Mouse (Mus musculus) kidney, adult 8-10 months (tissue): ENCODE data around the gene Ston1.

Experiments
- DNase-seq, 2 experiments: peaks; one replicate each; pipeline ENCODE4 v3.0.0; 2022

The Ston1 gene

DNA sequence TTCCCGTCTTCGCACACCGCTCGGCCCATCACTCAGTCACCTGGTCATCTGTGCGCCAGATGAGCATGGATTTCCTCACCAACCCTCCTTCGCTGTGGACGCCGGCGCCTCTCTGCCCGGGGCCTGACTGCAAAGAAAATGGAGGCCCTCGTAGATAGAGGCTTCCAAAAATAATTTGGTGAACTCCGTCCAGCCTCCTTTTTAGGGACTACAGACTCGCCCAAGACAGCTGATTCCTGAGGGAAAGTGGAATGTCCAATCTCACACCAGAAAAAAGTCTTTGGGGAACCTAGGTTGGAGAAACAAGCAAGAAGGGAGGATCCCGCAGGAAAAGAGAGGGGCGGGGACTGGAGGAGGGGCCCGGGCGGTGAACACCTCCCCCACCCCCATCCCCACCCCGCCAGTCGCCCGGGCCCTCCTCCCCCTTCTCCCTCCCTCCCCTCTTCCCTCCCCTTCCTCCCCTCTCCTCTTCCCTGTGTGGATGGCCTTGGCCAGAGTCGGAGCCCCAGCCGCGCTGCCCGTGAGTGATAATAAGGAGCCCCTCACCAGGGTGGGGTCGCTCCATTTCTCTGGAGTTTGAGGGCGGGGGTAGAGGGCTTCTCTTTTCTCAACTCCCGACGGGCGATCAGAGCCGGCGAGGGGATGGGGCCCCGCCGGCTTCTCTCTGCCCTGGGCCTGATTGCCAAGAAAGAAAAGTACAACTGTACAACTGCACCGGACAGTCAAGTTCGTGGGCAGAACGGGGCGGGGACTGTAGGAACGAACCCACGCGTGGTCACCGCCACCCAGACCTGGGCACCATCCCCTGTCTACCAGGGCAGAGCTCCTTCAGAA, at the start of gene Ston1:
Gene Ston1 (plus strand): TSS at position 463 of the 834 bp plus-strand sequence.
- peak; percentile 67 to 80 for DNase-seq

DNA sequence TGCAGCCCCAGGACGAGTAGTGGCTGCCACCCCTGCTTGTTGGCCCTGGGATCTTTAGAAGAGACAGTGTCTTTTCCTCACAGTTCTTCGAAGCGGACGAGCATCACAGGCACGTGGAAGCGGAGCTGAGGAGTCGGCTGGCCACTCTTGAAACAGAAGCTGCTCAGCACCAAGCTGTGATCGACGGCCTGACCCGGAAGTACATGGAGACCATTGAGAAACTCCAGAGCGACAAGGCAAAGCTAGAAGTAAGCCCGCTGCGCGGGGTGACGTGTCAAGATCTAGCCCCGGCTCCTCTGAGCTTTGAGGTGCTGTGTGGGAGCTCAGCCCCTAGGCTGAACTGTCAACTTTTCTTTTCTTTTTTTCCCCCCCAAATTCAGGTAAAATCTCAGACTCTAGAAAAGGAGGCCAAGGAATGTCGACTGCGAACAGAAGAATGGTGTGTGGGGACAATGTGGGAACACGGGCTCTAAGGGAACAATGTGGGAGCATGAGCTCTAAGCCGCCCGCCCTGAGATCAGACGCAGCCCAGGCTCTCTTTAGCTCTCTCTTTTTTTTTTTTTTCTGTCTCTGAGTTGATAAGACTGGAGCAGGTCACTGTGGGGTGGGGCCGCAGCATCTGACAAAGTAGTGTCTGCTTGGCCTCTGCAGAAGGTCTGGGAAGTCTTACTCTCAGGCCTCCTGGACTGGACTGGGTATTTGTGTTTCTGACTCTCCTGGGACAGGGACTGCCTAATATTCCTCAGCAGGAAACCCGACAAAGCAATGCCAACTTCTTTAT, 47.9 kb upstream of the Ston1 start:
- no peak for DNase-seq

DNA sequence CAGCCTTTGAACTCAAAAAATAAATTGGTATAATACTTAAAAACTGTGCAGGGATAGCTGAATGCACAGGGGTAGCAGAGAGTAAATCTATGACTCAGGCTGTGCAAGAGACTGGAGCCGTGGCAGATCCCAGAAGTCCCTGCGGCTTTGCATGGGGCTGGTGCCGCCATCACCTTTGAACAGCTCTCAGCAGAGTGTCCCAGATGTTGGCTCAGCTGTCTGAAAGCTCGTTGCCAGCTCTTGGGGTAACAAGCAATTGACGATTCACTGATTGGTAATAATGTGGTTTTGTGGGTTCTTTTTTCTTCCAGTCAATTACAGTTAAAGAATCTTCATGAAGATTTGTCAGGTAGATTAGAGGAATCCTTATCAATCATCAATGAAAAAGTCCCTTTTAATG, 47.1 kb upstream of the Ston1 start:
- DNase-seq = peak in 1 of 2 experiments; percentile 44

DNA sequence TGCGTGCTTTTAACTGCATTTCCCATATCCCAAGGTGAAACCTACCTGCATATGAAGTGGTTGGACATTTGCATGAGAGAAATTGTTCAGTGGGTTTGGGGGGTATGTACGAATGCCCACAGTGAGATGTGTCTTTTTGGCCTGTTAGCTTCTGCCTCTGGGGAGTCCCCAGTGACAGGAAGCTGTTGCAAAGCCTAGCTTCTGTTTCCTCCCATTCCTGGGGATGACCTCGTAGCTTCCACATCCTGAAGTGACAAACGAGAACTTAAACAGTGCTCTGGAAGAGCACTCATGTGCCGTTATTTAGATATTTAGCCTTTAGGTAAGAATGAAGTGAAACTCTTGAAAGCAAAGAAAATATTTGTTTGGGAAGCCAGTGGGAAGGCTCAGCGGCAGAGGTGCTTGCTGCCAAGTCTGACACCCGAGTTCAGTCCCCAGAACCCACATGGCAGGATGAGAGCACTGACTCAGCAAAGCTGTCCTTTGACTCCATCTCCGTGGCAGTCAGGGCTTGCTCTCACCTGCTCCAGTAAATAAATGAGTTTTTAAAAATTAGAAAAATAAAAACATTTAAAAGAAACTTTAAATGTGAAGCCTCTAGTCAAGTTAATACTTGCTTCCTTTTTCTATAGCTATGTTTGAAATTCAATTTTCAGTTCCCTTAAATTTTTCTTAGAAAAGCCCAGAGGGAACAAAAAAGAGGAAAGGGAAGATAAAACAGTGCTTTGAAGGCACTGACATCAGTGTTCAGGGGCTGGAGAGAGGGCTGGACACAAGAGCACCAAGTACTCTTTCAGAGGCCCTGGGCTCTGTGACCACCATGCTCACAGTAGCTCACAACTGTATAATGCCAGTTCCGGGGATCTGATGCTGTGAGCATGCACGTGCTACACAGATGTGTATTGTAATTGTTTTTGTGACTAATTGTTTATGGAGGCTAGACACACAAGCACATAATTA, 46.2 kb upstream of the Ston1 start:
- peak in 1 of 2 experiments; percentile 19 for DNase-seq

DNA sequence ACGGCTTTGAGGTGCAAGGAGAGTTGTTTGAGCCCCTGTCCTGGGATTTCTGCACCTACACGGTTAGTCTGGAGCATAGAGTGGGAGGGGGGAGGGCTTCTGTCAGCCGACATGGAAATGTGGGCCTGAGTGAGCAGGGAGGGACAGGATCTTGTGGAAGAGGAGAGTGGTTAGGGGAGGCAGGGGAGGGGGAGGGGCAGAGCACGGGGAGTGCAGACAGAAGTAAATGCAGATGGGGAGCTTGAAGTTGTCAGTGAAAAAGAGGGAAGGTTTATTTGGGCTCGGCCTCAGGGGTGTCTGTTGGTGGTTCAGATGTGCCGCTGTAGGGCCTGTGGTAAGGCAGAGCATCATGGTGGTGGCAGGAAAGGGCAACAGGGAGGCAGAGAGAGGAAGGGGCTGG, 44.9 kb upstream of the Ston1 start:
- DNase-seq = no peak

DNA sequence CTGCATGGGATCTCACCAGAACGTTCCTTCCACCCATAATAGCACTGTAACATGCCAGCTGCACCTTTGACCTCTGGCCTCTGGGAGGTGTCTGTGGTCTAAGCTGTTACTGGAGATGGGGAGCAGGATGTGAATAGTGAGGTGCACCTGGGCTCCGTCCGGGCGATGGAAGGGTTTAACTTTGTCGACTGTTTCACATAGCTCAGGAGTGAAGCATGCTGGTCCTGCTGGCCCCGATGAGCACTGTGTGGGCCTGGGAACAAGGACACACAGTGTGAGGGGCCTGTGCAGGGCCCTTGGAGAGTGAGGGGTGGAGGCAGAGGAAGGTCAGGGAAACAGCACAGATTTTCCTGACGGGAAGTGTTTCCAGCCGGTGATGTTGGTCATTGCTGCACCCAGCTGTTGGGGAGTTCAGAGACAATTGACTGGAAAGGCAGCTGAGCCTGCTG, 44.5 kb upstream of the Ston1 start:
- no peak for DNase-seq

DNA sequence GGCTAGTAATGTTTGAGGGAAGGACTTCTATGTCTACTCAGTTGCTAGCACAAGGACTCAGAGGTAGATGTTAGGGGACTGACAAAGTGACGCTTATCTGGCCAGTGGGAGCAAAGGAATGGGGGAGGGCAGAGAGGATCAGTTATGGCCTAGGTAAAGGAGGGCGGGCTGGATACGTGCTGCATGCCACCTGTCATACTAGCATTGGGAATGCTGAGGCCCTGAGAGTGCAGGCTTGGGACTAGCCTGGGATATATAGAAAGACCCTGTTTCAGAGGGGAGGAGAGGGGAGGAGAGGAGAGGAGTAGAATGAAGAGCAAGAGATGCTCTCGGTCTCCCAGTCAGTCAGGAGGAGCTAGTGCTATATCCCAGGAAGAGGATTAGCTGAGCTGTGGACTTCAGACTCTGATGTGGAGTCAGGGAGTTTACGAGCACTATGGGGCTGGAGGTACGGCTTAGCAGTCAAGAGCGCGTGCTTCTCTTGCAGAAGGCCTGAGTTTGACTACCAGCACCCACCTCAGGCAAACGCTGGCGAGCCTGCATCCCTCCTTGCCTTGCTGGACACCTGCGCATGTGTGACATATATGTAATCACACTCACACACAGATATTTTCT, 43.9 kb upstream of the Ston1 start:
- peak; percentile 47 for DNase-seq

DNA sequence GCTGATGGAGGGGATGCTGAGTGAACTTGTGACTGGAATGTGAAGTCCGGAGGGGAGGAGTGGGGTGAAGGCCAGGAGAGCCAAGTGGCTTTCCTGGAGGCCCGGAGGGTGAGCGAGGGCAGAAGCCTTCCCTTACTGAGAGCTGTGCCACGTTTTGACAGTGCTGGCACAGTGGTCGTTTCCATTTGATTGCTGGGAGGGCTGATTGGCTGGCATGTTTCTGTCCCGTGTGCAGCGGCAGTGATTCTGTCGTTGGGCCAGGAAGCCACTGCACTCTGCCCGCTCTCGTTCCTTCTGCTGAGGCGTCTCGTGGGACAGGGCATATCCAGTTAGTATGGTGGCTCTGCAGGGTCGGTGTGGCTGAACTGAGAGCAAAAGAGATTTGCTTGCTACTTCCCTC, 41.3 kb upstream of the Ston1 start:
- no peak for DNase-seq

DNA sequence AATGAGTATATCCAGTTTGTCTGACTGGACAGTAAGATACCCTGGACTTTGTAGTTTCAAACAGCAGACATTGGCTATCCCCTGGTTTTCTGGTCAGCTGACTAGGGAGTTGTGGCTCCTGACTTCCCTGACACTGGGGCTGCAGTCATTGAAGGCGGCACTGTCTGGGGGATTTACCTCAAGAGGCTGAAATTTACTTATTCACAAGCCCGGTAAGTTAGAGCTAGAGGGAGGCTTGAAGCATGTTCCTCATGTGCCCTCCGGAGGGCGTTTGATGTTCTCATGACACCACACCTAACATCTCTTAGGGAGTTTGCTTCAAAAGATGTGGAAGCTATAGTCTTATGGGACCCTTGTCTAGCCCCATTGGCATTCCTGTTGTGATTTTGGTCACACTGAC, 40.8 kb upstream of the Ston1 start:
- DNase-seq = no peak

DNA sequence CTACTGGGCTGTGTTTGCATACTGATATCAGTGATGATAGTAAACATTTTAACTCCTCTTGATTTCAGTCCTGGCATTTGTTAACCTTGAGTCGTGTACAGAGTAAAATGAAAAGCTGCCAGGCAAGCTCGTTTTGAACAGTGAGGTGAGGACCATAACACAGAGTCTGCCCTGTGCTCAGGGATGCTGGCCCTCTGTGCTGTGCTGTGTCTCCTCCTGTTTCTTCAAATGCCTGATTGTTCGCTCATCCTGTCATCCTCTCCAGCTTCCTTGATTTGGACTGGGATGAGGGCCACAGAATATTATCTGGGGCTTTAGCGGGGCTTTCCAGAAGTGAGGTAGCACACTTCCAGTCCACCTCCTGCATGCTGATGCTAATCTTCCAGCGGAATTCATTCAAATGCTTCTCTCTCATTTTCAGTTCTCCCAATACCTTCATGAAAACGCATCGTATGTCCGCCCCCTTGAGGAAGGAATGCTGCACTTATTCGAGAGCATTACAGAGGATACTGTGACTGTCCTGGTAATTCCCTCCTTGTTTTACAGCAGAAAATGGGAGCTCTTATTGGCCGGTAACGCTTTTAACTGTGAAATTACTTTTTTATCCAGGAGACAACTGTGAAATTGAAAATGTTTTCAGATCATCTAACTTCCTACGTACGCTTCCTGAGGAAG, 39.2 kb upstream of the Ston1 start:
- peak; percentile 72 to 90 for DNase-seq

DNA sequence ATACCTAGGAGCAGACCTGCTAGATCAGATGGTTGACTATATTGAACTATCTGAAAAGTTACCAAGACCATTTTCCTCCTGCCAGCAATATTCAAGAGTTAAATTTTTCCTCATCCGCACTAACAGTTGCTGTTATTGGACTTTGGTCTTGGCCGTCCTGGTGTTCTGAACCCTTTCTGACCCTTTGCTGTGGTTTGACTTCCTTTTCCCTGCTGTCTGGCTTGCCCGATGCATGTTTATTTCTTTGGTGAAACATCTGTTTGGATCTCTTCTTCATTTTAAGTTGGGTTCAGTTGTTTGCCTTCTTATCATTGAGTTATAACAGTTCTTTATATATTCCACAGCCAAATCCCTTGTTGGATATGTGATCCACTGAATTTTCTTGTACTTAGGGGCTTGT, 33.9 kb upstream of the Ston1 start:
- DNase-seq = peak; percentile 59 to 71

DNA sequence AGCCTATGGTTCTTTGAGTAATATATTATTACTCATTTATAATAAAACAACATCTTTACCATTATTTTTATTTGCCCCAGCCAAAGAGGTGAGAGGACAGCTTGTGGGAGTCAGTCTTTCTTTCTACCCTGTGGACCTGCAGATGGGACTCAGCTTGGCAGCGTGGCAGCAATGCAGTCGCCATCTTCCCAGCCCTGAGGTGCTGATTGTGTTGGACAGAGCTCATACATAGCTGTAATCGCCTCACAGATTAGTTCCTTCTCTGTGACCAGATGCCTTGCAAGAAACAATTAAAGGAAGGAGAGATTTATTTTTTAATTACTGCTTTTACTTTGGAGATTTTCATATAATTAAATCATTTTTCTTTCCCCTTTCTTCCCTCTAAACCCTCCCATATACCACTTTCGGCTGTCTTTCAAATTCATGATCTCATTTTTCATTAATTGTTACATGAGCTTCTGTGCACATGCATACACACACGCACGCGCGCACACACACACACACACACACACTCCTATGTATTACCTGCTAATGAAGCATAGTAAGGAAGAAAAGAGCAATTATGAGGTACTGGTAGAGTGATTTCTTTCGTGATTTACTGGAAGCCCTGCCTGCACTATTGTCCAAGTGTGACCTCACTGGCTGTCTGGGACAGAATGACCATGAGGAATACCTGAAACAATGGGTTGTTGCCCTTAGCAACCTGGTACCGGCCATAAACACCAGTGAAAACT, 27.5 kb upstream of the Ston1 start:
- DNase-seq = no peak

DNA sequence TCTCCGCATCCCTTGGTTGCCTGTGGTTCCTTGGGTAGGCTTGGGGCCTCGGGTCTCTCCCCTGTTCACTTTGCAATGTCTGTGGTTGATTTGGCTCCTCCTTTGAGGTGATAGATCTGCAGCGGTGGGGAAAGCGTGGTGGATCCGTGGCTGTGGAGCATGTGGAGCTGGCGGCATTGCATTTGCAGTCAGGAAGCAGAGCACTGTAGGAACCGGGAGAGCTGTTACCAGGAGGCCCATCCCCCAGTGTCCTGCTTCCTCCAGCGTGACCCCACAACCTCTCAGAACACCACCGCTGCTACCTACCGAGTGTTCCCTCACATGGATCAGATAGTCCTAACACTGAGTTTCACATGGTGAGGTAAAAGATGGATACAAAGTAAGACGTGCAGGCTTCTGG, 26.7 kb upstream of the Ston1 start:
- no peak for DNase-seq

DNA sequence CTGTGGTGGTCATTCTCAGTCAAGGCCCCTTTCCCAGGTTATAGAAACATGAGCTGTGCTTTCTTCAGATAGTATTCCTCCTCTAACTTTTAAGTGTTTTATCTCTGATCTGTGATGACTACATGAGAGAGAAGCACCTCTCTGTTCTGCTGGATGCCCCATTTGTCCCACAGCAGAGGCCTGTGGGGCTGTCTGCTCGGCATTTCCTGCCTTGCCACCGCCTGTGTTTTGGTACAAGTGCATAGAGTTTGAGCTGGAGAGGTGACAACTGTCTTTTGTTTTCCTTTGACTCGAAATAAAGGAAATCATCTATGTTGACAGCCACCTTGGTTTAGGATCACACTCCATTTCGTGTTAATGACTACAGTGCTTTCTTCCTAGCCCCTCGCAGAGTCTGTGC, 22.7 kb upstream of the Ston1 start:
- no peak for DNase-seq

DNA sequence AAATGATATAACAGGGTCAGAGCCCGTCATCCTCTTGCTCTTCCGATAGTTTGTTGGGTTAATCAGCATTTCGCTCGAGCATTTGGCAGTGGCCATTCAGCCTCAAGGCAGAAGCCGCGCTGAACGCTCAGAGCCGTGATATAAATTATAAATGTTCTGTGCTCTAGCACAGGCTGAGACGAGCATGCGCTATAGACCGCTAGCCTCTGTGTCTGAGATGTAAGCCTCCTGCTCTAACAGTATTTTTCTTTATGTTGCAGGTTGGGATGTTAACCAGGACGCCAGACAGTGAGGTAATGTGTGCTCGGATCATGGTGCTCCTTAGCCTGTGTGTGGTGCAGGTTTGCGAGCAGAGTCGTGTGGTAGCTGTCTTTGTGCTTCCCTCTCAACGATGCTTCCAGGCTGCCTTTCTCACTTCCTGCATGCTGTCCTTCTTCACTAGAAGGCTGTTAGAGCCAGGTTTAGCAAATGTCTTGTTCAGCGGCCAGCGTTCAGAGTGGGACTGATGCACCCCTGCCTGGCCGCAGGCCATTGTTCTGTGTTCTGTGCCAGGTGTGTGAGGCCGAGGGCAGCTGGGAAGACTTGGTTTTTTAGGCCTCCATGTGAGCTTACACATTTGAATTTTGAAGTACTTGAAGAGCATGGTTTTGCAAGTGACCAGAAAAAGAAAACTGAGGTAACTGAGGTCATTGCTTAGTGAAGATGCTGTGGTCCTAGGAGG, 18.8 kb upstream of the Ston1 start:
- DNase-seq = no peak

DNA sequence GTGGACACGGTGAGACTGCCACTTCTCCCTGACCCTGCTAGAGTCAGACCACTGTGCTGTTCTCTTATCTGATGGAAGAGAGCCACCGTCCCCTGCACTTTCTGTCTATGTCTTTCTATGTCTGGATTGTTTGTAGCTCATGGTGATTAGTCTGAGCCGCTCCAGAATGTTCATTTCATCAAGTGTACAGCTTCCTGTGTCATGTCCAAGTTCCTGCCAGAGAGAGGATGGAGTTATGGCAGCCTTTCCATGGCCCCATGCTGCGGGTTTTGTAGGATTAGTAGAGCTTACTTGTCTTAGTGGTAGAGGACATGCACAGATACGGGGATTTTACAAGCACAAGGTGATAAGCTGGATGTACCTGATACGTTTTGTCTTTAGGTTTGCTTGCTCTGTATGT, 16.9 kb upstream of the Ston1 start:
- DNase-seq = no peak

DNA sequence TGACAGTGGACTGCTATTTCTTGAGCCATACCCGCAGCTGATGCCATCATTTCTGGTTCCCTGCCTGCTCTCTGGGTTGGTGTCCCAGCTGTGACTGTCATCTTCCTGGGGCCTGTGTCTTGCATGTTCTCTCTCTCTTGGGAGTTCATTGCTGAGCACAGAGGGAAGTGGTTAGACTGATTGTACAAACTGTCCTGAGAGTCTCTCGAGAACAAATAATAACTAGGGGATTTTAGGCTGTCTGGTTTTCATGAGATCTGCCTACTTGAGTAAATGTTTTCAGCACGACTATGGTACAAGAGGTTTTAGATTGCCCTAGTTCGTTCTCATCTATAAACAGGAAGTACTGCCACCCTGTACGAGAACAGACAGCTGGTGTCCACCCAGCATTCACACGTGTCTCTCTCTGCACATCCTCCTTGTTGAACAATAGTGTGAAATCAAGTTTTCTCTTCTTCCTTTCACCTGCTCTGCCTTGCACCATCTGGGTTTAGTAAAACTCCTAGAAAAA, 15.9 kb upstream of the Ston1 start:
- DNase-seq = no peak

DNA sequence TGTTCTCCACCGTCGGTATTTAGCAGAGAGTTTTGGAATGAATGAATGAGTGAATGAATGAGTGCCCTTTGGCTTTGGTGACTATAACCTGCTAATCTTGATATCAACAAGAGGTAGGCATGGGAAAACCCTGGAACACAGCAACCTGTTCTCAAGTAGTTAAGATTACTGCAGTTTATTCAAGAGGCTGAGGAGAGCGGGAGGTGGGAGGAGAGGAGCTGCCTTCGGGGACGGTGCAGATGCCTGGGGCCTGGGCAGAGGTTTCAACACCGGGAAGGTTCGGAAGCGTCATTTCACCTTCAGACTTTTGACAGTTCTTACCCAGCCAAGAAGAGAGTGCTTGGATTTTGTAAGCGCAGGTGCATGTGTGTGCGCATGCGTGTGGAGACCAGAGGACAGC, 14.5 kb upstream of the Ston1 start:
- no peak for DNase-seq

DNA sequence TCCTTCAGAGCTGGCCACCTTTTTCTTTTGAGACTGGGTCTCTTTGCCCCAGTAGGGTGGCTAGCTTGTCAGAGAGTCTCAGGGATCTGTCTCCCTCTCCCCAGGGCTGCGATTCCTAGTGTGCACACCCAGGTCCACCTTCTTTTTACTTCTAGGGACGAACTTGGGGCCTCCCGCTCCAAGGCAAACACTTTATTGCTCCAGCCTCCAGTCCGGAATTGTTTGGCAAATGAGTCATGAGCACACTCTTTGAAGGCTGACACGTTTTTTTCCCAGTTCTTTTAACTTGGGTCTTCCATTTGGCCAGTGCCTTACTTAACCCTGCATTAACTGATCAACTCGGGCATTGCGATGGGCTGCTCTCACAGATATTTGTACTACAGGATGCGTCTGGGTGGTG, 14.1 kb upstream of the Ston1 start:
- no peak for DNase-seq

DNA sequence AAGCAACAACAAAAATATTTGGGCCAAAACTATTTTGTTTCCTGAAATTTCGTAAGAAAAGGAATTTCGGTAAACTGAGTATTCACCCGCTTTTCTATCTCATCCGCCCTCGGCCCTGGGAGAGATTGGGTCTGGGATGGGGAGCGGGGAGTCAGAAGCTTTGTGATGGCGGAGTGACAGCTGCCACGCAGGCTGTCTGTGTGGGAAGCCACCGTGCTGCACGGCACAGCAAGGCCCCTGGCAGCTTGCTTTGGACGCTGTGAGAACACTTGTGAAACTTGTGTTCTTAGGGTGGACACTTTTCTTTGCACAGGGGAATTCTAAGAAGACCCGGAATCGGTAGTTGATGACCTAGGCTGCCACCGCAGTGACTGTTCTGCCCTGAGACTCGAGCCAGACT, 10.1 kb upstream of the Ston1 start:
- no peak for DNase-seq
